In genomic region chr4:47349759-47350158, GRCm38 (mm10) we compare ENCODE assay signal across 14 mouse cellular contexts. TPM values are rescaled to one million over a fixed set of nuclear protein-coding genes. Genes with fewer than 3 reads are reported as not detected.
A peak's percentile ranks its signal among the peaks of the same experiment; 100 is the strongest.
DNase-seq lines count a peak whose midpoint lies in the region; ATAC-seq and TF ChIP-seq lines count a peak whose summit lies in the region.
"Had no signal": no experiment of that assay in that cellular context is flagged by ENCODE, and none has a peak within 500 bp of the region (broad histone marks: within the 10 kb centered on the region; RNA-seq: fewer than 3 reads in every experiment).

No protein-coding gene starts in this region.

- TF ChIP-seq POLR2A in bone marrow macrophage, adult 2 months (IDR thresholded peaks at IDR 0.05; ENCODE audit: borderline replicate concordance, low read depth, low read length) = no peak

- no peak overlapping the region for H3K4me2 ChIP-seq in hindbrain, embryonic 11.5 days (replicated peaks; ENCODE audit: low read depth, low read length)
- H3K4me2 ChIP-seq in hindbrain, embryonic 13.5 days = no peak overlapping the region
- no peak overlapping the region for H3K4me2 ChIP-seq in embryonic facial prominence, embryonic 13.5 days
- no peak overlapping the region for H3K4me2 ChIP-seq in intestine, postnatal 0 days (replicated peaks; ENCODE audit: low read depth)
- H3K4me2 ChIP-seq: forebrain, embryonic 15.5 days had no signal

- WGBS in hindbrain, embryonic 11.5 days = 29% methylated on average over 6 of the region's 6 CpGs
- 34% methylated on average over 6 of the region's 6 CpGs for WGBS in hindbrain, embryonic 13.5 days
- 9% methylated on average over 6 of the region's 6 CpGs for WGBS in embryonic facial prominence, embryonic 13.5 days
- 62% methylated on average over 6 of the region's 6 CpGs for WGBS in intestine, postnatal 0 days

- H3K9ac ChIP-seq in hindbrain, embryonic 11.5 days (ENCODE audit: low read depth, low read length) = no peak overlapping the region
- H3K9ac ChIP-seq in hindbrain, embryonic 13.5 days = no peak overlapping the region
- no peak overlapping the region for H3K9ac ChIP-seq in embryonic facial prominence, embryonic 13.5 days
- no peak overlapping the region for H3K9ac ChIP-seq in intestine, postnatal 0 days (ENCODE audit: low read depth, low read length)
- H3K9ac ChIP-seq: forebrain, embryonic 15.5 days had no signal

- TF ChIP-seq CTCF in bone marrow macrophage, adult 2 months (IDR thresholded peaks at IDR 0.05; ENCODE audit: low read depth, low read length) = no peak
- no peak for TF ChIP-seq CTCF in intestine, postnatal 0 days (IDR thresholded peaks at IDR 0.05; ENCODE audit: low read depth)

- H3K36me3 ChIP-seq in hindbrain, embryonic 11.5 days (ENCODE audit: control insufficient read depth, insufficient read depth, low read length) = no peaks in the 10 kb centered on the region
- H3K36me3 ChIP-seq in hindbrain, embryonic 13.5 days = no peaks in the 10 kb centered on the region
- H3K36me3 ChIP-seq in embryonic facial prominence, embryonic 13.5 days = no peaks in the 10 kb centered on the region
- no peaks in the 10 kb centered on the region for H3K36me3 ChIP-seq in intestine, postnatal 0 days (ENCODE audit: control insufficient read depth, insufficient read depth)
- H3K36me3 ChIP-seq: forebrain, embryonic 15.5 days had no signal

- DNase-seq in hindbrain, embryonic 11.5 days (ENCODE audit: low spot score) = peak; percentile 57
- peak; percentile 70 for DNase-seq in kidney, postnatal 14 days
- no peak for DNase-seq in layer of hippocampus, postnatal 10 days (ENCODE audit: low spot score in 2 of 2)
- DNase-seq in layer of hippocampus, adult 11-12 months (ENCODE audit: low spot score) = no peak
- DNase-seq: cerebellum, adult 8-10 months; lung, postnatal 14 days; right cerebral cortex, postnatal 4 days; thymus, postnatal 36 days had no signal

- H3K9me3 ChIP-seq in hindbrain, embryonic 11.5 days (ENCODE audit: control insufficient read depth, low read length) = no peaks in the 10 kb centered on the region
- H3K9me3 ChIP-seq in hindbrain, embryonic 13.5 days = no peaks in the 10 kb centered on the region
- H3K9me3 ChIP-seq in embryonic facial prominence, embryonic 13.5 days = no peaks in the 10 kb centered on the region
- H3K9me3 ChIP-seq in intestine, postnatal 0 days (ENCODE audit: control insufficient read depth) = no peaks in the 10 kb centered on the region
- H3K9me3 ChIP-seq: forebrain, embryonic 15.5 days had no signal

- no peaks in the 10 kb centered on the region for H3K4me1 ChIP-seq in hindbrain, embryonic 11.5 days (replicated peaks; ENCODE audit: control insufficient read depth, insufficient read depth, low read length)
- peaks cover 26% of the 10 kb centered on the region for H3K4me1 ChIP-seq in hindbrain, embryonic 13.5 days (replicated peaks)
- H3K4me1 ChIP-seq in bone marrow macrophage, adult 2 months (ENCODE audit: control insufficient read depth, insufficient read depth, low read length) = peaks cover 40% of the 10 kb centered on the region
- peaks cover 42% of the 10 kb centered on the region for H3K4me1 ChIP-seq in embryonic facial prominence, embryonic 13.5 days
- H3K4me1 ChIP-seq in intestine, postnatal 0 days (replicated peaks; ENCODE audit: control insufficient read depth, insufficient read depth, low read length) = no peaks in the 10 kb centered on the region

- no peak for ATAC-seq in hindbrain, embryonic 11.5 days (ENCODE audit: low FRiP score)
- ATAC-seq in hindbrain, embryonic 13.5 days (ENCODE audit: low FRiP score) = no peak
- ATAC-seq in embryonic facial prominence, embryonic 13.5 days (ENCODE audit: insufficient number of reproducible peaks, insufficient read depth, low FRiP score, low TSS enrichment, low read depth) = no peak
- ATAC-seq in intestine, postnatal 0 days = no peak
- ATAC-seq: forebrain, embryonic 15.5 days; inflammation-experienced regulatory T-cells, adult 6 months had no signal

- no peak overlapping the region for H3K27ac ChIP-seq in hindbrain, embryonic 11.5 days (ENCODE audit: low read depth, low read length)
- H3K27ac ChIP-seq in hindbrain, embryonic 13.5 days = no peak overlapping the region
- H3K27ac ChIP-seq in bone marrow macrophage, adult 2 months (ENCODE audit: insufficient read depth, low read depth, low read length) = peak overlapping the region; percentile 45
- H3K27ac ChIP-seq in embryonic facial prominence, embryonic 13.5 days = 0 out of 2 replicates have a peak overlapping the region, but pooled peaks have one; percentile 33
- no peak overlapping the region for H3K27ac ChIP-seq in intestine, postnatal 0 days (ENCODE audit: low read depth, low read length)
- H3K27ac ChIP-seq: forebrain, embryonic 15.5 days had no signal

- no peaks in the 10 kb centered on the region for H3K27me3 ChIP-seq in hindbrain, embryonic 11.5 days (ENCODE audit: control insufficient read depth, insufficient read depth, low read length)
- 0 out of 2 replicates have a peak, but pooled peaks cover 4% of the 10 kb centered on the region for H3K27me3 ChIP-seq in hindbrain, embryonic 13.5 days
- H3K27me3 ChIP-seq in embryonic facial prominence, embryonic 13.5 days = no peaks in the 10 kb centered on the region
- H3K27me3 ChIP-seq in intestine, postnatal 0 days (replicated peaks; ENCODE audit: control insufficient read depth, insufficient read depth, low read length) = no peaks in the 10 kb centered on the region
- H3K27me3 ChIP-seq: forebrain, embryonic 15.5 days had no signal

- H3K4me3 ChIP-seq in hindbrain, embryonic 11.5 days (ENCODE audit: low read depth, low read length) = no peak overlapping the region
- no peak overlapping the region for H3K4me3 ChIP-seq in hindbrain, embryonic 13.5 days
- no peak overlapping the region for H3K4me3 ChIP-seq in bone marrow macrophage, adult 2 months (ENCODE audit: insufficient read depth, low read length)
- no peak overlapping the region for H3K4me3 ChIP-seq in embryonic facial prominence, embryonic 13.5 days
- no peak overlapping the region for H3K4me3 ChIP-seq in intestine, postnatal 0 days (ENCODE audit: low read depth, low read length)
- H3K4me3 ChIP-seq: forebrain, embryonic 15.5 days had no signal

RNA-seq across cellular contexts. Expression of gene Tgfbr1, which starts 3.3 kb away (rescaled TPM):
- polyA plus RNA-seq in hindbrain, embryonic 11.5 days (2014; fragmentation: Nextera tagmentation; extraction: Ambion mirVana) = 90.1 and 112 TPM in 2 replicates
- polyA plus RNA-seq in hindbrain, embryonic 13.5 days (2015; fragmentation: Nextera tagmentation; extraction: Ambion mirVana) = 46.1 and 50.2 TPM in 2 replicates
- 52.0 and 52.1 TPM in 2 replicates for polyA plus RNA-seq in bone marrow macrophage, adult 2 months (2012; ENCODE audit: insufficient read depth, insufficient read length, missing spikeins)
- 45.1 and 45.7 TPM in 2 replicates for polyA plus RNA-seq in embryonic facial prominence, embryonic 13.5 days (2015; fragmentation: Nextera tagmentation; extraction: Ambion mirVana)
- 10 to 100 TPM; 24.3 to 26.8 TPM for total RNA-seq in layer of hippocampus, postnatal 10 days (2021)
- 9.6 and 9.9 TPM in 2 replicates for polyA plus RNA-seq in intestine, postnatal 0 days (2015; fragmentation: Nextera tagmentation; extraction: Ambion mirVana)

Comparison
In these comparisons a context has a peak if more than half of its experiments do, and no peak if none do; other contexts are left out.
1. DNase-seq: peak in hindbrain, embryonic 11.5 days (single experiment) and kidney, postnatal 14 days (single experiment); none in layer of hippocampus, postnatal 10 days (0 of 2) and layer of hippocampus, adult 11-12 months (single experiment).
2. H3K27ac ChIP-seq: peak in bone marrow macrophage, adult 2 months (single experiment) and embryonic facial prominence, embryonic 13.5 days (single experiment); none in hindbrain, embryonic 11.5 days (single experiment), hindbrain, embryonic 13.5 days (single experiment) and intestine, postnatal 0 days (single experiment).